ENCODE assay signal across 18 mouse cellular contexts in the genomic region with DNA sequence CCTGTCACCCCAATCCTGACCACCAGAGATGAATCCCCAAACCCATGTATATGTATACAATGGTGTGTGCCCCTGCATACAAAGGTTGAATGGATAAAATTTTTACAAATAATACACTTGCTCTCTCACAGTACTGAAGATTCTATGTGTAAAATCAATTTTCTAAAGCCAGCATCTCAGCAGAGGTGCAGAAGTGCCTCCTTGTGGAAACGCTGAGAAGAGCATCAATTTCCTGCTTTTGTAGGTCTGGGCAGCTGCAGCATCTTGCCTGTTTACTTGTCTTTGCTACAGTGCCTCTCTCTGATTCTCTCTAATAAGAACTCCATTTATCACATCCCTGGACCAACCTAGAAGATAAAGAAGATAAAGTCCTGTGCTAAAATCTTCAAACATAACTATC. TPM values are rescaled to one million over a fixed set of nuclear protein-coding genes. Genes with fewer than 3 reads are reported as not detected.
DNase-seq lines count a peak whose midpoint lies in the region; ATAC-seq and TF ChIP-seq lines count a peak whose summit lies in the region.
"Had no signal": no experiment of that assay in that cellular context is flagged by ENCODE, and none has a peak within 500 bp of the region (broad histone marks: within the 10 kb centered on the region; RNA-seq: fewer than 3 reads in every experiment).

No protein-coding gene starts in this region.

- H3K4me3 ChIP-seq in hindbrain, embryonic 14.5 days (replicated peaks; ENCODE audit: low read length) = no peak overlapping the region
- no peak overlapping the region for H3K4me3 ChIP-seq in hindbrain, embryonic 16.5 days (ENCODE audit: low read length)
- H3K4me3 ChIP-seq in midbrain, embryonic 14.5 days (replicated peaks; ENCODE audit: low read depth, low read length) = no peak overlapping the region
- no peak overlapping the region for H3K4me3 ChIP-seq in midbrain, embryonic 16.5 days (ENCODE audit: low read depth, low read length)
- H3K4me3 ChIP-seq in stomach, postnatal 0 days (ENCODE audit: low read depth, low read length) = no peak overlapping the region
- H3K4me3 ChIP-seq: hindbrain, embryonic 15.5 days; lung, embryonic 15.5 days; neural tube, embryonic 12.5 days had no signal

- no peak for ATAC-seq in hindbrain, embryonic 14.5 days (ENCODE audit: low FRiP score)
- ATAC-seq in hindbrain, embryonic 16.5 days = no peak
- ATAC-seq in midbrain, embryonic 14.5 days (ENCODE audit: low FRiP score, low TSS enrichment) = no peak
- no peak for ATAC-seq in midbrain, embryonic 16.5 days
- no peak for ATAC-seq in stomach, postnatal 0 days (ENCODE audit: low FRiP score, low TSS enrichment)

- H3K27ac ChIP-seq in hindbrain, embryonic 14.5 days = no peak overlapping the region
- H3K27ac ChIP-seq in hindbrain, embryonic 16.5 days (ENCODE audit: low read depth, low read length) = no peak overlapping the region
- no peak overlapping the region for H3K27ac ChIP-seq in midbrain, embryonic 14.5 days (replicated peaks; ENCODE audit: low read depth, low read length)
- H3K27ac ChIP-seq in midbrain, embryonic 16.5 days (ENCODE audit: low read length) = no peak overlapping the region
- H3K27ac ChIP-seq in stomach, postnatal 0 days (replicated peaks) = no peak overlapping the region
- H3K27ac ChIP-seq: hindbrain, embryonic 15.5 days; lung, embryonic 15.5 days; neural tube, embryonic 12.5 days had no signal

- H3K9me3 ChIP-seq in hindbrain, embryonic 14.5 days (ENCODE audit: control insufficient read depth, low read length) = no peaks in the 10 kb centered on the region
- no peaks in the 10 kb centered on the region for H3K9me3 ChIP-seq in hindbrain, embryonic 16.5 days (ENCODE audit: control insufficient read depth, low read length)
- H3K9me3 ChIP-seq in midbrain, embryonic 14.5 days (ENCODE audit: control insufficient read depth, low read length) = no peaks in the 10 kb centered on the region
- H3K9me3 ChIP-seq in midbrain, embryonic 16.5 days (replicated peaks; ENCODE audit: control insufficient read depth, low read length, poor library complexity, severe bottlenecking) = no peaks in the 10 kb centered on the region
- H3K9me3 ChIP-seq in stomach, postnatal 0 days (ENCODE audit: control insufficient read depth, low read length) = no peaks in the 10 kb centered on the region
- H3K9me3 ChIP-seq: hindbrain, embryonic 15.5 days; lung, embryonic 15.5 days; neural tube, embryonic 12.5 days had no signal

- no peak overlapping the region for H3K9ac ChIP-seq in hindbrain, embryonic 14.5 days
- H3K9ac ChIP-seq in hindbrain, embryonic 16.5 days (ENCODE audit: low read depth, low read length) = no peak overlapping the region
- H3K9ac ChIP-seq in midbrain, embryonic 14.5 days (replicated peaks; ENCODE audit: low read length) = no peak overlapping the region
- no peak overlapping the region for H3K9ac ChIP-seq in midbrain, embryonic 16.5 days (ENCODE audit: low read depth, low read length)
- H3K9ac ChIP-seq in stomach, postnatal 0 days (ENCODE audit: low read length) = no peak overlapping the region
- H3K9ac ChIP-seq: hindbrain, embryonic 15.5 days; lung, embryonic 15.5 days; neural tube, embryonic 12.5 days had no signal

- H3K4me1 ChIP-seq in hindbrain, embryonic 14.5 days (replicated peaks; ENCODE audit: control insufficient read depth, insufficient read depth, low read length) = no peaks in the 10 kb centered on the region
- H3K4me1 ChIP-seq in hindbrain, embryonic 16.5 days (ENCODE audit: control insufficient read depth, insufficient read depth, low read depth, low read length) = no peaks in the 10 kb centered on the region
- no peaks in the 10 kb centered on the region for H3K4me1 ChIP-seq in midbrain, embryonic 14.5 days (ENCODE audit: control insufficient read depth, insufficient read depth, low read length)
- no peaks in the 10 kb centered on the region for H3K4me1 ChIP-seq in midbrain, embryonic 16.5 days (ENCODE audit: control insufficient read depth, insufficient read depth, low read length)
- no peaks in the 10 kb centered on the region for H3K4me1 ChIP-seq in stomach, postnatal 0 days (replicated peaks; ENCODE audit: control insufficient read depth, insufficient read depth)
- H3K4me1 ChIP-seq: hindbrain, embryonic 15.5 days; lung, embryonic 15.5 days; neural tube, embryonic 12.5 days had no signal

- peak; percentile 29 for DNase-seq in hindbrain, embryonic 14.5 days (ENCODE audit: low spot score)
- peak; percentile 39 for DNase-seq in midbrain, embryonic 14.5 days
- DNase-seq in NIH3T3 (ENCODE audit: low read depth) = peak; percentile 25
- no peak for DNase-seq in stomach, postnatal 0 days (ENCODE audit: low spot score)
- no peak for DNase-seq in urinary bladder, adult 18-20 months (ENCODE audit: low spot score in 2 of 2)
- DNase-seq: cerebellum, adult 11 months; cerebellum, postnatal 36 days; gastrocnemius, postnatal 10 days; kidney, adult 9 months; liver; thymus, postnatal 25 days had no signal

- H3K27me3 ChIP-seq in hindbrain, embryonic 14.5 days (ENCODE audit: control insufficient read depth, insufficient read depth, low read length) = no peaks in the 10 kb centered on the region
- H3K27me3 ChIP-seq in hindbrain, embryonic 16.5 days (replicated peaks; ENCODE audit: control insufficient read depth, insufficient read depth, low read length) = no peaks in the 10 kb centered on the region
- no peaks in the 10 kb centered on the region for H3K27me3 ChIP-seq in midbrain, embryonic 14.5 days (ENCODE audit: control insufficient read depth, insufficient read depth, low read length)
- no peaks in the 10 kb centered on the region for H3K27me3 ChIP-seq in midbrain, embryonic 16.5 days (ENCODE audit: control insufficient read depth, insufficient read depth, low read depth, low read length)
- no peaks in the 10 kb centered on the region for H3K27me3 ChIP-seq in stomach, postnatal 0 days (ENCODE audit: control insufficient read depth, insufficient read depth, low read length)
- H3K27me3 ChIP-seq: hindbrain, embryonic 15.5 days; lung, embryonic 15.5 days; neural tube, embryonic 12.5 days had no signal

- H3K36me3 ChIP-seq in hindbrain, embryonic 14.5 days (replicated peaks; ENCODE audit: control insufficient read depth, insufficient read depth) = no peaks in the 10 kb centered on the region
- no peaks in the 10 kb centered on the region for H3K36me3 ChIP-seq in hindbrain, embryonic 16.5 days (ENCODE audit: control insufficient read depth, insufficient read depth, low read length)
- H3K36me3 ChIP-seq in midbrain, embryonic 14.5 days (ENCODE audit: control insufficient read depth, insufficient read depth, low read length) = no peaks in the 10 kb centered on the region
- H3K36me3 ChIP-seq in midbrain, embryonic 16.5 days (ENCODE audit: control insufficient read depth, insufficient read depth, low read length) = no peaks in the 10 kb centered on the region
- no peaks in the 10 kb centered on the region for H3K36me3 ChIP-seq in stomach, postnatal 0 days (ENCODE audit: control insufficient read depth, insufficient read depth, low read length)
- H3K36me3 ChIP-seq: hindbrain, embryonic 15.5 days; lung, embryonic 15.5 days; neural tube, embryonic 12.5 days had no signal

- H3K4me2 ChIP-seq in hindbrain, embryonic 14.5 days (replicated peaks) = no peak overlapping the region
- no peak overlapping the region for H3K4me2 ChIP-seq in hindbrain, embryonic 16.5 days (ENCODE audit: low read length)
- H3K4me2 ChIP-seq in midbrain, embryonic 14.5 days (ENCODE audit: low read length) = no peak overlapping the region
- no peak overlapping the region for H3K4me2 ChIP-seq in midbrain, embryonic 16.5 days (ENCODE audit: low read length)
- H3K4me2 ChIP-seq in stomach, postnatal 0 days (replicated peaks; ENCODE audit: low read depth) = no peak overlapping the region
- H3K4me2 ChIP-seq: hindbrain, embryonic 15.5 days; lung, embryonic 15.5 days; neural tube, embryonic 12.5 days had no signal

- peak; percentile 33 for TF ChIP-seq CTCF in stomach, postnatal 0 days (IDR thresholded peaks at IDR 0.05; ENCODE audit: low read depth)

- 59% methylated on average over 1 of the region's 1 CpGs for WGBS in hindbrain, embryonic 14.5 days
- WGBS in hindbrain, embryonic 16.5 days = 57% methylated on average over 1 of the region's 1 CpGs
- 61% methylated on average over 1 of the region's 1 CpGs for WGBS in midbrain, embryonic 14.5 days
- WGBS in midbrain, embryonic 16.5 days = 75% methylated on average over 1 of the region's 1 CpGs
- WGBS in stomach, postnatal 0 days = 46% methylated on average over 1 of the region's 1 CpGs

- TF ChIP-seq EP300 in stomach, postnatal 0 days (optimal IDR thresholded peaks at IDR 0.05) = no peak

RNA-seq across cellular contexts. Expression of a gene that starts 32.1 kb away (rescaled TPM):
- polyA plus RNA-seq in hindbrain, embryonic 14.5 days (2014; fragmentation: Nextera tagmentation; extraction: Ambion mirVana) = not detected in 2 replicates
- polyA plus RNA-seq in hindbrain, embryonic 16.5 days (2015; fragmentation: Nextera tagmentation; extraction: Ambion mirVana) = not detected in 2 replicates
- not detected in 2 replicates for polyA plus RNA-seq in midbrain, embryonic 14.5 days (2014; fragmentation: Nextera tagmentation; extraction: Ambion mirVana)
- not detected in 2 replicates for polyA plus RNA-seq in midbrain, embryonic 16.5 days (2015; fragmentation: Nextera tagmentation; extraction: Ambion mirVana)
- polyA plus RNA-seq in stomach, postnatal 0 days (2015; fragmentation: Nextera tagmentation; extraction: Ambion mirVana) = not detected in 2 replicates
- polyA plus RNA-seq: heart, postnatal 0 days; hindbrain, embryonic 15.5 days; lung, embryonic 15.5 days; neural tube, embryonic 12.5 days; spleen, adult 2 months had no signal

Comparison
In these comparisons a context has a peak if more than half of its experiments do, and no peak if none do; other contexts are left out.
1. DNase-seq: peak in hindbrain, embryonic 14.5 days (single experiment), midbrain, embryonic 14.5 days (single experiment) and NIH3T3 (single experiment); none in stomach, postnatal 0 days (single experiment) and urinary bladder, adult 18-20 months (0 of 2).